ENCODE assay signal across 8 mouse cellular contexts in the genomic region with DNA sequence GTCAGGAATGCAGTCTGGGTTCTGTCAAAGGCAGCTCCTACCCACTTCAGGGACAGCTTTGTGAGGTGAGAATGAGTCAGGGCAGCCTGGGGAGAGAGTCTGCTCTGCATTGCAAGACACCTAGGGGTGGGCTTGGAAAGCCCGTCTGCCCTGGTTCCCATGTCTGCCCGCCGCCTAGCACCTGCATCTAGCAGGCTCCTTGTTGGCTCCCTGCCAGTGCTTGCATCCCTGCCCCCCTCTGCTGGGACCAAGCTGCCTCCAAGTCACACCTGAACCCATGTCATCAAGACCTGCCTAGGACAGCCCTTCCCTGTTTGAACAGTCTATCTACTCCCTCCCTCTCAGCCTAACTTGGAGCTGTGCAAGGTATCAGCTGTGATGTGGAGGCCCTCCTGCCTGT.
DNase-seq lines count a peak whose midpoint lies in the region; ATAC-seq and TF ChIP-seq lines count a peak whose summit lies in the region.

No protein-coding gene starts in this region.

- 31% methylated on average over 3 of the region's 3 CpGs for WGBS in intestine, embryonic 14.5 days
- 48% methylated on average over 3 of the region's 3 CpGs for WGBS in intestine, postnatal 0 days
- 74% methylated on average over 3 of the region's 3 CpGs for WGBS in embryonic facial prominence, embryonic 14.5 days
- whole genome bisulfite sequencing in limb, embryonic 10.5 days, result 25% methylated on average over 3 of the region's 3 CpGs
- 55% methylated on average over 3 of the region's 3 CpGs for WGBS in midbrain, embryonic 15.5 days

- no peaks in the 10 kb centered on the region for H3K27me3 ChIP-seq in intestine, embryonic 14.5 days (replicated peaks; ENCODE audit: control insufficient read depth, insufficient read depth, low read length)
- H3K27me3 ChIP-seq in intestine, postnatal 0 days (replicated peaks; ENCODE audit: control insufficient read depth, insufficient read depth, low read length), result no peaks in the 10 kb centered on the region
- no peaks in the 10 kb centered on the region for H3K27me3 ChIP-seq in embryonic facial prominence, embryonic 14.5 days (replicated peaks; ENCODE audit: control insufficient read depth, insufficient read depth, low read length)
- H3K27me3 ChIP-seq in limb, embryonic 10.5 days (ENCODE audit: low read depth, poor library complexity, severe bottlenecking), result peaks cover 18% of the 10 kb centered on the region; the same call in 1 of the 2 replicates
- H3K27me3 ChIP-seq in midbrain, embryonic 15.5 days (replicated peaks), result peaks cover 8% of the 10 kb centered on the region; the same call in 1 of the 2 replicates

- peak; percentile 66 for DNase-seq in intestine, embryonic 14.5 days (ENCODE audit: low spot score)
- peak; percentile 63 for DNase-seq in embryonic facial prominence, embryonic 14.5 days (ENCODE audit: low spot score)
- DNase-seq in limb, embryonic 10.5 days (ENCODE audit: low spot score), result peak; percentile 75
- no peak for DNase-seq in thymus, postnatal 4 days
- no peak for DNase-seq in ovary, postnatal 10 days (ENCODE audit: low spot score)
- DNase-seq in kidney, postnatal 25 days, result no peak

- H3K36me3 ChIP-seq in intestine, embryonic 14.5 days (ENCODE audit: control insufficient read depth, insufficient read depth, low read length), result no peaks in the 10 kb centered on the region
- no peaks in the 10 kb centered on the region for H3K36me3 ChIP-seq in intestine, postnatal 0 days (ENCODE audit: control insufficient read depth, insufficient read depth)
- no peaks in the 10 kb centered on the region for H3K36me3 ChIP-seq in embryonic facial prominence, embryonic 14.5 days (ENCODE audit: control insufficient read depth, insufficient read depth, low read length)
- H3K36me3 ChIP-seq in limb, embryonic 10.5 days, result 0 out of 2 replicates have a peak, but pooled peaks cover 3% of the 10 kb centered on the region
- H3K36me3 ChIP-seq in midbrain, embryonic 15.5 days (replicated peaks), result no peaks in the 10 kb centered on the region

- TF ChIP-seq CTCF in intestine, postnatal 0 days (IDR thresholded peaks at IDR 0.05; ENCODE audit: low read depth), result no peak

- H3K4me3 ChIP-seq in intestine, embryonic 14.5 days (ENCODE audit: low read depth, low read length), result no peak overlapping the region
- H3K4me3 ChIP-seq in intestine, postnatal 0 days (ENCODE audit: low read depth, low read length), result no peak overlapping the region
- no peak overlapping the region for H3K4me3 ChIP-seq in embryonic facial prominence, embryonic 14.5 days (ENCODE audit: low read depth, low read length)
- H3K4me3 ChIP-seq in limb, embryonic 10.5 days, result no peak overlapping the region
- H3K4me3 ChIP-seq in midbrain, embryonic 15.5 days, result no peak overlapping the region

- ATAC-seq in intestine, embryonic 14.5 days (replicated peaks; ENCODE audit: low FRiP score, low TSS enrichment, low read depth), result peak; percentile 68
- no peak for ATAC-seq in intestine, postnatal 0 days
- peak; percentile 70 for ATAC-seq in embryonic facial prominence, embryonic 14.5 days (ENCODE audit: low read depth)
- ATAC-seq in midbrain, embryonic 15.5 days (replicated peaks), result peak; percentile 46; the same call in 1 of the 2 replicates

- no peak overlapping the region for H3K4me2 ChIP-seq in intestine, embryonic 14.5 days (ENCODE audit: low read length)
- H3K4me2 ChIP-seq in intestine, postnatal 0 days (replicated peaks; ENCODE audit: low read depth), result no peak overlapping the region
- no peak overlapping the region for H3K4me2 ChIP-seq in embryonic facial prominence, embryonic 14.5 days (ENCODE audit: low read depth, low read length)
- H3K4me2 ChIP-seq in midbrain, embryonic 15.5 days, result no peak overlapping the region

- no peak overlapping the region for H3K9ac ChIP-seq in intestine, embryonic 14.5 days (ENCODE audit: low read length)
- H3K9ac ChIP-seq in intestine, postnatal 0 days (ENCODE audit: low read depth, low read length), result no peak overlapping the region
- H3K9ac ChIP-seq in embryonic facial prominence, embryonic 14.5 days (ENCODE audit: low read depth, low read length), result no peak overlapping the region
- H3K9ac ChIP-seq in midbrain, embryonic 15.5 days, result no peak overlapping the region

- no peak overlapping the region for H3K27ac ChIP-seq in intestine, embryonic 14.5 days (ENCODE audit: low read depth)
- no peak overlapping the region for H3K27ac ChIP-seq in intestine, postnatal 0 days (ENCODE audit: low read depth, low read length)
- H3K27ac ChIP-seq in embryonic facial prominence, embryonic 14.5 days (replicated peaks; ENCODE audit: low read depth, low read length), result no peak overlapping the region
- H3K27ac ChIP-seq in limb, embryonic 10.5 days, result peak overlapping the region; percentile 66
- no peak overlapping the region for H3K27ac ChIP-seq in midbrain, embryonic 15.5 days

- H3K9me3 ChIP-seq in intestine, embryonic 14.5 days (ENCODE audit: control insufficient read depth, low read length), result no peaks in the 10 kb centered on the region
- H3K9me3 ChIP-seq in intestine, postnatal 0 days (ENCODE audit: control insufficient read depth), result no peaks in the 10 kb centered on the region
- H3K9me3 ChIP-seq in embryonic facial prominence, embryonic 14.5 days (ENCODE audit: control insufficient read depth, low read length), result no peaks in the 10 kb centered on the region
- H3K9me3 ChIP-seq in limb, embryonic 10.5 days (replicated peaks), result no peaks in the 10 kb centered on the region
- H3K9me3 ChIP-seq in midbrain, embryonic 15.5 days, result no peaks in the 10 kb centered on the region

- peaks cover 34% of the 10 kb centered on the region for H3K4me1 ChIP-seq in intestine, embryonic 14.5 days (replicated peaks; ENCODE audit: control insufficient read depth, insufficient read depth, low read length)
- H3K4me1 ChIP-seq in intestine, postnatal 0 days (replicated peaks; ENCODE audit: control insufficient read depth, insufficient read depth, low read length), result no peaks in the 10 kb centered on the region
- H3K4me1 ChIP-seq in embryonic facial prominence, embryonic 14.5 days (ENCODE audit: control insufficient read depth, insufficient read depth, low read length), result peaks cover 41% of the 10 kb centered on the region
- peaks cover 93% of the 10 kb centered on the region for H3K4me1 ChIP-seq in limb, embryonic 10.5 days
- H3K4me1 ChIP-seq in midbrain, embryonic 15.5 days, result peaks cover 30% of the 10 kb centered on the region

Comparison
In these comparisons a context has a peak if more than half of its experiments do, and no peak if none do; other contexts are left out.
1. DNase-seq: peak in intestine, embryonic 14.5 days (single experiment), embryonic facial prominence, embryonic 14.5 days (single experiment) and limb, embryonic 10.5 days (single experiment); none in thymus, postnatal 4 days (single experiment), ovary, postnatal 10 days (single experiment) and kidney, postnatal 25 days (0 of 2).